Comparison of ENCODE assay signal across 15 mouse cellular contexts in the genomic region with DNA sequence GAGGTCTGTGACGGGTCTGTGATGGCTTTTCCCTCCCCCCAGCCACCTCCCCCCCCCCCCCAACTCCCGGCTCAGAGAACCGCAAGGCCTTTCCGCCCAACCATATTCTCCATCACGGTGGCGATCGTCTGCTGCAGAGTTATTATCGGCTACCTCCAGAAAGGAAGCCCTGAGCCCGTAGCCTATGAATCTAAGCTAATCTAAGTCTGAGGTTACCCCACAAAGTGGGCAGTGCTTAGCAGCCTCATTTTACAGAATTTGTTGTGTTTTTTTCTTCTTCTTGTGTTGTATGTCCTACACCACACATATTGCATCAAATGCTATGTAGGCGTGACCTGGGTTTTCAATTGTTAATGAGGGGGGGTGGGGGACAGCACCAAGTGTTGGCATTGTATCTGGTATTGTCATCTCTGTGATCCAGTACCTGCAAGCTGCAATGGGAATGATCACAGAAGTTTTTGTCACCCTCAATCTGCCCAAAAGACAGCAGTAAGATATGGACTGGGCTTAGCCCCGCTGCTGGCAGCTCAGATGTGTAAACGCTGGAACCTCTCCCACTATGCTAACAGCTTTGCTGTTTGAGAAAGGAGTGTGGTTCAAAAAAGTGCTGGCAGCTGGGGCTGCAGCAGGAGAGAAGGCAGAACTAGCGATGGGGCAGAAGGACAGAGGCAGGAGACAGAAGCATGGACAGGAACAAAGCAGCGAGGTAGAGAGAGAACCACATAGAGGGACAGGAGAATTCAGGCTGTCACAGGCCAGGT.
"Had no signal": no experiment of that assay in that cellular context is flagged by ENCODE, and none has a peak within 500 bp of the region (broad histone marks: within the 10 kb centered on the region; RNA-seq: fewer than 3 reads in every experiment).

No protein-coding gene starts in this region.

- H3K4me2 ChIP-seq: kidney, embryonic 15.5 days; limb, embryonic 12.5 days; liver, embryonic 15.5 days; midbrain, embryonic 12.5 days; neural tube, embryonic 13.5 days; stomach, embryonic 15.5 days had no signal

- H3K27me3 ChIP-seq: kidney, embryonic 15.5 days; limb, embryonic 12.5 days; neural tube, embryonic 13.5 days; stomach, embryonic 15.5 days had no signal

- H3K27ac ChIP-seq: kidney, embryonic 15.5 days; limb, embryonic 12.5 days; liver, embryonic 15.5 days; macrophage; midbrain, embryonic 12.5 days; neural tube, embryonic 13.5 days; stomach, embryonic 15.5 days had no signal

- H3K9me3 ChIP-seq: kidney, embryonic 15.5 days; limb, embryonic 12.5 days; liver, embryonic 15.5 days; midbrain, embryonic 12.5 days; neural tube, embryonic 13.5 days; stomach, embryonic 15.5 days had no signal

- ATAC-seq: midbrain, embryonic 16.5 days had no signal

- DNase-seq: kidney, adult 18-20 months; kidney, postnatal 14 days; liver; lung, adult 2 months; lung, postnatal 10 days; right cerebral cortex, postnatal 14 days; thymus, postnatal 36 days had no signal

- H3K9ac ChIP-seq: kidney, embryonic 15.5 days; limb, embryonic 12.5 days; liver, embryonic 15.5 days; midbrain, embryonic 12.5 days; neural tube, embryonic 13.5 days; stomach, embryonic 15.5 days had no signal

- H3K4me1 ChIP-seq: kidney, embryonic 15.5 days; limb, embryonic 12.5 days; midbrain, embryonic 12.5 days; neural tube, embryonic 13.5 days; stomach, embryonic 15.5 days had no signal

- H3K4me3 ChIP-seq: kidney, embryonic 15.5 days; limb, embryonic 12.5 days; liver, embryonic 15.5 days; midbrain, embryonic 12.5 days; neural tube, embryonic 13.5 days; stomach, embryonic 15.5 days had no signal

- H3K36me3 ChIP-seq: kidney, embryonic 15.5 days; limb, embryonic 12.5 days; liver, embryonic 15.5 days; midbrain, embryonic 12.5 days; neural tube, embryonic 13.5 days; stomach, embryonic 15.5 days had no signal
